Mouse (Mus musculus): ENCODE results near the gene D10Jhu81e.

GRCm38 (mm10) chr10:78163923-78164322 lies 5.7 kb downstream of the D10Jhu81e start:
- no peak for TF ChIP-seq GATA1 (IDR thresholded peaks at IDR 0.05; ENCODE audit: low read length)
- TF ChIP-seq TAL1 (IDR thresholded peaks at IDR 0.05; ENCODE audit: low read length) = no peak
